Mouse (Mus musculus): ENCODE measurements around the gene Hdhd3. TPM values are rescaled to one million over a fixed set of nuclear protein-coding genes. Genes with fewer than 3 reads are reported as not detected.

Hdhd3 gene
- polyA plus RNA-seq (2015; fragmentation: Nextera tagmentation; extraction: Ambion mirVana): 13.3 and 15.5 TPM in 2 replicates

DNA sequence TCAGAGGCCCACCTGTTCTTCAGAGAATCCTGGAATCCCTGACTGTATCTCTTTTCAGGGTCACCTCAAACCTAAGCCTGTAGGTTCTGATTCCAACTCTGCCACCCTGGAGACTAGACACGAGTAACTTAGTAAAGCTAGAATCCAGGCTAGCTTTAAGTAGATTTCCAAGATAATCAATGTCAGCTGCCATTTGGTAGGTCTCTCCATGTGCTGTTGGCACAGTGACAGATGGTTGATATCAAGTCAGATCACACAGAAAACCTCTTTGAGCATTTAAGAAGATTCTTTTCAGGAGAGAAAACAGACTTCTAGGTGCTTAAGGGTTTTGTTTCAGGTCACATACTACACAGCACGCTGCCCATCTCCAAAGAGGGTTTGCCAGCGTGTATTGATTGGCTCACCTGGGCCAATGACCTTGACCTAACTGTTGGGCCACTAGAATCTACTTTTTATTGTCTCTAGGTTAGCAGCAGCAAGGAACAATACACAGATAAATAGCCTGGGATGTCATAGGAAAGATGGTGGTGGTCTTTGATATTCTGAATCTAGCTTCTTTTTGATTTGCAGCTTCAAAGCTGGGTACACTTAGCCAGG, at the start of gene Hdhd3:
Gene Hdhd3, minus strand, starts transcription at position 94 of the 597 bp plus-strand sequence.
- Histone ChIP-seq H3K9me3 (no peaks in the 10 kb centered on the region), H3K9ac (peak within 1 kb of the TSS; percentile 86), H3K4me2 (peak within 1 kb of the TSS; percentile 67), H3K36me3 (peaks cover 26% of the 10 kb centered on the region), H3K4me1 (replicated peaks) (peaks cover 11% of the 10 kb centered on the region), H3K27me3 (no peaks in the 10 kb centered on the region), H3K27ac (peak within 1 kb of the TSS; percentile 78), H3K4me3 (peak within 1 kb of the TSS; percentile 79)
- no peak for ATAC-seq (ENCODE audit: low FRiP score)
- 89% methylated on average over 3 of the region's 3 CpGs for whole genome bisulfite sequencing

DNA sequence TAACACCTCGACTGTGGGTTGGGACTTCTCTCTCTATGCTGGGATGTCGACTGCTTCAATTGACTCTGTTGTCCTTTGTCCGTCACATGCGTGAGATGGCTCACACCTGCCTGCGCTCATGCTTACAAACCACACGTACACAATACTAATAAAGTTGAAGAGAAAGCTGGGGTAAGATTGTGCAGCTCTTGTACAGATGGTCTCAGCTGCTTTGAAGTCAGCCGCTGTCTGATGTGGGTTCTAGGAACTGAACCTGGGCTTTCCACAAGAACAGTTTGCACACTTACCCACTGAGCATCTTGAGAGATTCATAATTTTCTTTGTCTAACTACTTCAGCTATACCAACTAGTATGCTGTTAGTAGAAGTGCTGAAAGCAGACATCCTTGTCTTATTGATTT, 48.7 kb upstream of the Hdhd3 start:
- no peak overlapping the region for H3K4me3 ChIP-seq
- H3K9ac ChIP-seq: no peak overlapping the region
- no peaks in the 10 kb centered on the region for H3K4me1 ChIP-seq (replicated peaks)
- H3K9me3 ChIP-seq: no peaks in the 10 kb centered on the region
- 89% methylated on average over 7 of the region's 7 CpGs for WGBS
- no peak for ATAC-seq (ENCODE audit: low FRiP score)
- no peaks in the 10 kb centered on the region for H3K27me3 ChIP-seq
- H3K4me2 ChIP-seq: no peak overlapping the region
- no peaks in the 10 kb centered on the region for H3K36me3 ChIP-seq
- H3K27ac ChIP-seq: no peak overlapping the region

DNA sequence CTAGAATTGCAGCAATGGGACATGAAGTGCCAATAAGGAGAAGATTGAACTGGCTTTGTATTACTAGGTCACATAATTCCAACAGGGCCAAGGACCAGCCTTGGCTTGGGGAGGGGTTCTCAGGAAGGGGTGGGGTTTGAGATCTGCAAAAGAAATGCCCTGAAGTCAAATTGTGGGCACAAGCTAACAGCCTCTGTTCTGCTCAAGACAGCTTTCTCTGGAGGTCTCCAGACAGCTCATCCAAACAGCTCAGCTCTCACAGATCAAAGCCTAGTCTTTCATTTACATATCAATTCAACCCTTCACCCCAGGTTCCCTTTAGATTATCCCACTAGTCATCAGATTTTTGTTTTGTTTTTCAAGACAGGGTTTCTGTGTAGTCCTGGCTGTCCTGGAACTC, 41.5 kb upstream of the Hdhd3 start:
- peaks cover 3% of the 10 kb centered on the region; the same call in 1 of the 2 replicates for H3K9me3 ChIP-seq
- H3K36me3 ChIP-seq: no peaks in the 10 kb centered on the region
- no peak for ATAC-seq (ENCODE audit: low FRiP score)
- H3K27me3 ChIP-seq: no peaks in the 10 kb centered on the region
- no peak overlapping the region for H3K4me2 ChIP-seq
- no peak overlapping the region for H3K4me3 ChIP-seq
- no peak overlapping the region for H3K9ac ChIP-seq
- no peaks in the 10 kb centered on the region for H3K4me1 ChIP-seq (replicated peaks)
- no peak overlapping the region for H3K27ac ChIP-seq

DNA sequence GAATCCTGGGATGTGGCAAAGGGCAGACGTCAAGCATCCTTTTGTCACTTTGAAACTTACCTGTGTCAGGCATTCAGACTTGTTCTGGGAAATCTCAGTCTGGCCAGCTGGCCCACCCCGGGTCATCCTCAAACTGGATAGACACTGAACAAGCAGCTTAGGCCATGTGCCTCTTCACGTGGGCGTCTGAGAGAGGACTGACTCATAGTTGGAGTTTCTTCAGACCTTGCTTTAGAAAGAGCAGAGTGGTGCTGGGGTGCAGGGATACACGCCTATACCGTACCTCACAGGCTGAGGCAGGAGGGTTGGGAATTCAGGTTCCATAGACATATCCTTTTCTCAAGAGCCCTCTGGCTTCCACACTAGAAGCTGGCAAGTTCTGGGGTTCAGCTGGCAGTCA, 40.5 kb upstream of the Hdhd3 start:
- Histone ChIP-seq H3K4me1 (replicated peaks) (no peaks in the 10 kb centered on the region), H3K27me3 (no peaks in the 10 kb centered on the region), H3K9me3 (peaks cover 3% of the 10 kb centered on the region; the same call in 1 of the 2 replicates), H3K36me3 (no peaks in the 10 kb centered on the region), H3K4me3 (no peak overlapping the region), H3K27ac (no peak overlapping the region), H3K4me2 (no peak overlapping the region), H3K9ac (no peak overlapping the region)
- WGBS: 89% methylated on average over 6 of the region's 6 CpGs
- no peak for ATAC-seq (ENCODE audit: low FRiP score)

DNA sequence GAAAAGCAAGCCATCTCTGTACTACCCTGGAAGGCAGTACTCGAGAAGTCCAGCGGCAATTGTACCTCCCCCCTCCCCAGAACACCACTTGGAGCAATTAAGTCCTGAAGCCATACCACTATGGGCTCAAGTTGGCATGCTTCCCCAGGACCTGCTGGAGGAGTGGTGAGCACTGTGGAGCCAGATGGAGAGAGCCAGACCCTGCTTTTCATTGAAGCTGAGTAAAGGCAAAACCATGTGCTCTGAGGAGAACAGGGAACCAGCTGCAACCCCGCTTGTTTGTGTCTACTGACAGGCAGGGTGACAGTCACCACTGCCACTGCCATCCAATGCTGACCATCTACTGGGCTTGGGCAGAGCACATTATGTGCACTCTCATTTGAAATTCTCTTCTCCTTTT, 38.5 kb upstream of the Hdhd3 start:
- no peak overlapping the region for H3K9ac ChIP-seq
- no peak overlapping the region for H3K4me3 ChIP-seq
- H3K4me1 ChIP-seq (replicated peaks): no peaks in the 10 kb centered on the region
- H3K27me3 ChIP-seq: no peaks in the 10 kb centered on the region
- H3K27ac ChIP-seq: no peak overlapping the region
- no peak for ATAC-seq (ENCODE audit: low FRiP score)
- H3K9me3 ChIP-seq: peaks cover 3% of the 10 kb centered on the region; the same call in 1 of the 2 replicates
- H3K4me2 ChIP-seq: no peak overlapping the region
- no peaks in the 10 kb centered on the region for H3K36me3 ChIP-seq
- WGBS: 82% methylated on average over 3 of the region's 3 CpGs

DNA sequence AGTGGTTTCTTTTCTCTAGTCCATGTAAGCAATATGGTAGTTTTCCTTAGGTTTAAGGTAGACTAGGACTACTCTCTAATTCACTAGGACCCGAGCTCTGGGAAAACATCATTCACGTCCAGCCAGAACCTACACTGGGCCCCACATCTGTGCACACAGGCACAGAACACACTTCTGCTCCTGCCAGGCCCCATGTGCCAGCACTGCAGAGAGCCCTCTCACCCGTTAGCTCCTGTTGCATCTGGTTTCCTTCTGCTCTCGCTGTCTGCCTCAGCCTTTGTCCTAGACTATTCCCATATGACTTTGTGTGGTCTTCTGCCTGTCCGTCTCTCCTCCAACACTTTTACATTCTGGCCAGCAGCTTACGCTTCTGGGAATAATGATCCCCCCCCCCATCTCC, 30.5 kb upstream of the Hdhd3 start:
- no peak for ATAC-seq (ENCODE audit: low FRiP score)
- Histone ChIP-seq H3K4me2 (no peak overlapping the region), H3K27me3 (no peaks in the 10 kb centered on the region), H3K9ac (no peak overlapping the region), H3K9me3 (no peaks in the 10 kb centered on the region), H3K4me3 (no peak overlapping the region), H3K27ac (no peak overlapping the region), H3K36me3 (no peaks in the 10 kb centered on the region), H3K4me1 (replicated peaks) (no peaks in the 10 kb centered on the region)
- 76% methylated on average over 6 of the region's 6 CpGs for WGBS

DNA sequence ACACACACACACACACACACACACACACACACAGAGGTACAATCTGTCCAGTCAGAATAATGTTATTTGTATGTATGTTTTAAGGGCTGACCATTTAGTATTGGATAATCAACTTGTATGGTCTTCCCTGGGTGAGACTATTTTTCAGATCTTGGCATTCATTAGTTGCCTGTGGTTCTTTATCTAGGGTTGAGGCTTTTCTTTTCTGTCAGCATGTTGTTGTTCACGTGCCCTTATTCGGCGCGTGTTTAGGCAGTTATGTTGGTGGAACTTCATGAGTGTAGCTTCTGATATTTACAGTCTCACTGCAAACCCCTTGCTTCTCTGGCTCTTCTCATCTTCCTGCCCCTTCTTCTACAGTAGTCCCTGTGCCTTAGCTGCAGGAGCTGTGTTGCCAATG, 24.4 kb upstream of the Hdhd3 start:
- Histone ChIP-seq H3K9me3 (no peaks in the 10 kb centered on the region), H3K4me2 (no peak overlapping the region), H3K9ac (no peak overlapping the region), H3K27ac (no peak overlapping the region), H3K27me3 (no peaks in the 10 kb centered on the region), H3K4me3 (no peak overlapping the region), H3K4me1 (replicated peaks) (peaks cover 11% of the 10 kb centered on the region), H3K36me3 (no peaks in the 10 kb centered on the region)
- no peak for ATAC-seq (ENCODE audit: low FRiP score)
- WGBS: 88% methylated on average over 4 of the region's 4 CpGs

DNA sequence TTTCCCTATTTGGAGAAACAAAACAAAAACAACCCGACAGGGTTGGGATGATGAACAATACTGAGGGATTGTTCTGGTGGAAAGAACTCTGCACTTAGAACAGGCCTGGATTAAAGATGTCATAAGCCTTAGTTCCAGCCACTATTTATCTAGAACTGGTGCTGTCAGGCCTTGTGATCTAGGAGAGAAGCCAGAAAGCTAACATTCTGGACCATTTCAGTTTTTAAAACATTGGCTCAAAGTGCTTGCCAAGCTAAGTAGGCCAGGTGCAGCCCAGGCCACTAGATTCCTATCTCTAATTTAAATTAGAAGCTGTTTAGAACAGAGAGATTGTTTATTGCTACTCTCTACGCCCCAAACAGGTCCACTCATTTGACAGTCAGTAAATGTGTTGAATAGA, 23.0 kb upstream of the Hdhd3 start:
- no peak for ATAC-seq (ENCODE audit: low FRiP score)
- 60% methylated on average over 2 of the region's 2 CpGs for WGBS

DNA sequence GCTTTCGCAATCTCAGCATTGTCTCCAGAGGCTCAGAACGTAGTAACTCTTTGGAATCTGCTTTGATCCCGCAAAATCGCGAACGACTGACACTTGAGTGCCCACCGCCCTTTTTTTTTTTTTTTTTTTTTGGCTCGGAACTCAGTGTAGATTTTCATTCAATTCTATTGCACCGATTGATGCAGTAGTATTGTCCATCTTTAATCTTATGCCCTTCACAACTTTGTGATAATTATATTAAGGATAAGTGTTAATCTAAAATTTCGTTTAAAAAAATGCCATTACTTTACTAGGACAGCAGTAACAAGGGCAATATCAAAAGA, 22.2 kb upstream of the Hdhd3 start:
- peaks cover 13% of the 10 kb centered on the region for H3K4me1 ChIP-seq (replicated peaks)
- H3K27me3 ChIP-seq: no peaks in the 10 kb centered on the region
- peak overlapping the region; percentile 76 for H3K4me3 ChIP-seq
- H3K27ac ChIP-seq: no peak overlapping the region
- H3K4me2 ChIP-seq: peak overlapping the region; percentile 94
- H3K9me3 ChIP-seq: no peaks in the 10 kb centered on the region
- ATAC-seq (ENCODE audit: low FRiP score): no peak
- H3K9ac ChIP-seq: 0 out of 2 replicates have a peak overlapping the region, but pooled peaks have one; percentile 20
- no peaks in the 10 kb centered on the region for H3K36me3 ChIP-seq
- under 1% methylated on average over 10 of the region's 10 CpGs for WGBS

More for the DNA sequence above, 23.0 kb upstream of the Hdhd3 start:
- Histone ChIP-seq H3K27ac (no peak overlapping the region), H3K9me3 (no peaks in the 10 kb centered on the region), H3K4me3 (no peak overlapping the region), H3K36me3 (no peaks in the 10 kb centered on the region), H3K27me3 (no peaks in the 10 kb centered on the region), H3K9ac (no peak overlapping the region), H3K4me1 (replicated peaks) (peaks cover 11% of the 10 kb centered on the region), H3K4me2 (no peak overlapping the region)

DNA sequence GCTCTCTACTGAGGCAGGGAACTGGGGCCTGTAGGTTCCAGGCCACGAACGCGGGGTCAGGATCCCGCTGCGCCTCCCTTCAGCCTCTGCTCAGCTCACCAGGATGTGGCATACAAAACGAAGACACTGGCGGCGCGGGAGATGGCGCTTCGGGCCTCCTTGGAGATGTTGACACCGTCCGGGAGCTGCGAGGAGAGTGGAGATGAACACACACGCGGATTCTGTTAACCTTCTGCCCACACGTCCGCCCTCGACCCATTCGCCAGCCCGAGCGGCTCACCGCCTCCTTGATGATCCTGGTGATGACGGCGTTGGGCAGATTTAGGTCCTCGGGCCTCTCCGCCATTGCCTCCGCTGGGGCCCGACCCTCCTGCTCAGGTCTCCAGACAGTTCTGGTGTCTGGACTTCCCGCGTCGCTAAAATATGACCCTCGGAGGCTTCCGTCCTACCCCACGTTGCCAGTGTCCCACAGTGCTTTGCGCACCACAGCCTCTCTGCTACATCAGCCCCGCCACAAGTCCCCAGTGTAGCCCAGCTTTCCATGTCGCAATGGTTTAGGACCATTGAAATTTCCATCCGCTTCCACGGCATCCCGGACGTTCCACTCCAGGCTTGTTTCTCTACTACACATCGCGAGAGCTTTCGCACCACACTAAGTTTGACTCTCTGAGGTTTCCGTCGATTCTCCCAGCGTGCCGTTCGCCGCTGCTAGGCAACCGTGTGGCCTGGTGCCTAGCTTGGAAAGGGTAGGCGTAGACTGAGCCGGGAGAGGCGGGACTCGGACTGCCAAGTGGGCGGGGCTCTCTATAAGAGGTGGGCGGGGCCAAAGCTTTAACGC, 21.6 kb upstream of the Hdhd3 start, which contains the start of the genes Pole3 and 4933430I17Rik:
Gene Pole3, minus strand, starts transcription at position 418 of the 838 bp plus-strand sequence.
Gene 4933430I17Rik, plus strand, starts transcription at position 719 of the 838 bp plus-strand sequence.
- no peaks in the 10 kb centered on the region for H3K27me3 ChIP-seq
- no peaks in the 10 kb centered on the region for H3K36me3 ChIP-seq
- H3K4me1 ChIP-seq (replicated peaks): peaks cover 14% of the 10 kb centered on the region
- H3K9me3 ChIP-seq: no peaks in the 10 kb centered on the region
- peak; percentile 98 for ATAC-seq (ENCODE audit: low FRiP score)
- peak within 1 kb of the TSS; percentile 98 for H3K27ac ChIP-seq
- H3K4me2 ChIP-seq: peak within 1 kb of the TSS; percentile 94
- under 1% methylated on average over 59 of the region's 59 CpGs for WGBS
- peak within 1 kb of the TSS; percentile 86 for H3K9ac ChIP-seq
- peak within 1 kb of the TSS; percentile 76 for H3K4me3 ChIP-seq

DNA sequence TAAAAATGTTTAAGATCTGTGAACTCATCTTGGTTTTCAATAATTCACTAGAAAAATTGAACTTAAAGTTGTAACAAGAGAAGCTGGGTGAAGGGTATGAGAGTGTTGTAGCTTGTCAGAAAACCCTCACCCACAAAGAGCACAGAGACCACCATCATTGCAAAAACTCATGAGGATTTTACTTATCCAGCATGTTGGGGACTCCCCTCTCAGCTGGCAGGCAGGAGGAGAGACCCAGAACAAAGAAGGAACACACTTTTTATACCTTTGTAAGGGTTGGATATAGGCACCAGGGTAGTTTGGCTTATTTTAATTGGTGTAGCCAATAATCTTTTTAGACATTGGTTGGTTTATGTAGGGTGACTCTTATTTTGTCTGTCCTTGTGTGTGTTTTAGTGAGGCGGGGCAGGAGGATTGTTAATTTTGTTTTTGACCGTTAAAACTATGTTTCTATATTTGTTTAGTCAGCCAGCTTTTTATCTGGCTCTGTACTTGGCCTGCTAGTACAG, 17.7 kb upstream of the Hdhd3 start:
- 94% methylated on average over 2 of the region's 2 CpGs for WGBS
- Histone ChIP-seq H3K4me1 (replicated peaks) (peaks cover 37% of the 10 kb centered on the region), H3K4me3 (no peak overlapping the region), H3K9me3 (no peaks in the 10 kb centered on the region), H3K9ac (no peak overlapping the region), H3K4me2 (no peak overlapping the region), H3K27ac (no peak overlapping the region), H3K36me3 (no peaks in the 10 kb centered on the region), H3K27me3 (no peaks in the 10 kb centered on the region)
- ATAC-seq (ENCODE audit: low FRiP score): no peak

DNA sequence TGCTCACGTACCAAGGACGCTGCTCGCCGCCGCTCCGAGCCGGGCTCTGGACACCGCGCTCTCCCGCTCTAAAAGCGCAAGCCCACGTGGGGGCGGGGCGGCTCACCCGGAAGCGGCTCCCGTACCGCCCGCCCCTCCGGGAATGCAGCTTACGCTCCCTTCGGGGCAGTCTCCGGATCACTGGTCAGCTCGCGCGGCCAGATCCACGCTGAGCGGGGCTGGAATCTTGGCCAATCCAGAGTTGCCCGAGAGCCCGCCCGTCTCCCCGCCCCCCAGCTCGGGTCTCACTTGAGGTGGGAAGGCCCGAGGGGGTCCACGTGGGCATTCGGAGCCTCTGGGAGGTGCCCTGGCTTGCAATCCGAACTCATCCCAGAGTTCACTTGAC, 16.6 kb upstream of the Hdhd3 start, which contains the start of gene Alad:
Gene Alad, minus strand, starts transcription at position 70 of the 385 bp plus-strand sequence.
- under 1% methylated on average over 37 of the region's 37 CpGs for WGBS
- Histone ChIP-seq H3K27ac (peak within 1 kb of the TSS; percentile 86), H3K36me3 (no peaks in the 10 kb centered on the region), H3K9me3 (no peaks in the 10 kb centered on the region), H3K4me3 (peak within 1 kb of the TSS; percentile 78), H3K4me2 (peak within 1 kb of the TSS; percentile 64), H3K27me3 (no peaks in the 10 kb centered on the region), H3K9ac (peak within 1 kb of the TSS; percentile 87), H3K4me1 (replicated peaks) (peaks cover 41% of the 10 kb centered on the region)
- ATAC-seq (ENCODE audit: low FRiP score): peak; percentile 88

All from hindbrain, embryonic 13.5 days (tissue).